Mouse (Mus musculus) liver, postnatal 0 days (tissue): ENCODE results near the gene Slc25a30. TPM values are rescaled to one million over a fixed set of nuclear protein-coding genes. Genes with fewer than 3 reads are reported as not detected.

Experiments used
- ATAC-seq: fragments of 200-750 bp; cut with Nextera tagmentation; 2 replicates; pipeline ENCODE4 v1.8.0; 2017; ENCODE audit warnings: mild to moderate bottlenecking, moderate library complexity
- DNase-seq: peaks from one replicate; pipeline ENCODE4 v3.0.0-alpha.2; 2016
- H3K27ac ChIP-seq: fragments of 300-500 bp; sonication (generic); 2 replicates; pipeline ENCODE4 v1.5.1; 2014; ENCODE audit warnings: antibody characterized with exemption, moderate library complexity, mild to moderate bottlenecking, low read depth
- H3K27me3 ChIP-seq: fragments of 300-500 bp; sonication (generic); 2 replicates; pipeline ENCODE4 v1.6.1; 2014; ENCODE audit warnings: low read length, control low read depth, mixed read lengths; ENCODE audit not compliant: insufficient read depth
- H3K36me3 ChIP-seq: fragments of 300-500 bp; sonication (generic); replicated peaks from 2 replicates; pipeline ENCODE4 v1.6.1; 2014; ENCODE audit warnings: mild to moderate bottlenecking, control low read depth, low read length, moderate library complexity, mixed read lengths; ENCODE audit not compliant: insufficient read depth
- H3K4me1 ChIP-seq: fragments of 300-500 bp; sonication (generic); 2 replicates; pipeline ENCODE4 v1.6.1; 2014; ENCODE audit warnings: antibody characterized with exemption, mild to moderate bottlenecking, control low read depth; ENCODE audit not compliant: insufficient read depth
- H3K4me2 ChIP-seq: fragments of 300-500 bp; sonication (generic); 2 replicates; pipeline ENCODE4 v1.6.1; 2014; ENCODE audit warnings: low read depth, mild to moderate bottlenecking, low read length, moderate library complexity, mixed read lengths
- H3K4me3 ChIP-seq: fragments of 300-500 bp; sonication (generic); 2 replicates; pipeline ENCODE4 v1.5.1; 2014; ENCODE audit warnings: low read depth, low read length
- H3K9ac ChIP-seq: fragments of 300-500 bp; sonication (generic); replicated peaks from 2 replicates; pipeline ENCODE4 v1.6.1; 2014; ENCODE audit warnings: mild to moderate bottlenecking, moderate library complexity
- H3K9me3 ChIP-seq: fragments of 300-500 bp; sonication (generic); 2 replicates; pipeline ENCODE4 v1.6.1; 2016; ENCODE audit warnings: mild to moderate bottlenecking, control low read depth, low read length, mixed read lengths
- CTCF ChIP-seq: sonication (generic); IDR thresholded peaks from 2 replicates; pipeline ENCODE4 v1.5.1; 2016; ENCODE audit warnings: antibody characterized with exemption, low read depth
- EP300 ChIP-seq: IDR thresholded peaks from 2 replicates; pipeline ENCODE4 v1.6.1; 2016; ENCODE audit warnings: antibody characterized with exemption, low read depth, mild to moderate bottlenecking
- WGBS: fragments of 180-500 bp; shearing (Covaris S2); extraction: QIAGEN DNeasy Blood & Tissue Kit; methylation state at CpG from one replicate; pipeline ENCODE4 v1.1.7; 2014; ENCODE audit not compliant: insufficient replicate concordance; 5-methylcytosine and 5-hydroxymethylcytosine counted together
- polyA plus RNA-seq: library from polyadenylated mRNA; unstranded; fragments of >200 nt; fragmentation: Nextera tagmentation; extraction: Ambion mirVana; gene quantifications from 2 replicates; pipeline ENCODE4 v1.2.1, GENCODE M21; 2015

The Slc25a30 gene
- polyA plus RNA-seq, 1 experiment from 2014 or later = 13.6 TPM

GRCm38 (mm10) chr14:75722816-75723215, 64.0 kb downstream of the Slc25a30 start:
- WGBS = 89% methylated on average over 2 of the region's 2 CpGs
- no peaks in the 10 kb centered on the region for H3K9me3 ChIP-seq
- no peak overlapping the region for H3K27ac ChIP-seq
- DNase-seq (no peak), ATAC-seq (no peak)
- H3K4me1 ChIP-seq = no peaks in the 10 kb centered on the region
- H3K27me3 ChIP-seq = no peaks in the 10 kb centered on the region
- peaks cover 68% of the 10 kb centered on the region for H3K36me3 ChIP-seq
- TF ChIP-seq EP300 = no peak
- TF ChIP-seq CTCF = no peak
- no peak overlapping the region for H3K4me3 ChIP-seq
- H3K4me2 ChIP-seq = no peak overlapping the region
- H3K9ac ChIP-seq = no peak overlapping the region

DNA sequence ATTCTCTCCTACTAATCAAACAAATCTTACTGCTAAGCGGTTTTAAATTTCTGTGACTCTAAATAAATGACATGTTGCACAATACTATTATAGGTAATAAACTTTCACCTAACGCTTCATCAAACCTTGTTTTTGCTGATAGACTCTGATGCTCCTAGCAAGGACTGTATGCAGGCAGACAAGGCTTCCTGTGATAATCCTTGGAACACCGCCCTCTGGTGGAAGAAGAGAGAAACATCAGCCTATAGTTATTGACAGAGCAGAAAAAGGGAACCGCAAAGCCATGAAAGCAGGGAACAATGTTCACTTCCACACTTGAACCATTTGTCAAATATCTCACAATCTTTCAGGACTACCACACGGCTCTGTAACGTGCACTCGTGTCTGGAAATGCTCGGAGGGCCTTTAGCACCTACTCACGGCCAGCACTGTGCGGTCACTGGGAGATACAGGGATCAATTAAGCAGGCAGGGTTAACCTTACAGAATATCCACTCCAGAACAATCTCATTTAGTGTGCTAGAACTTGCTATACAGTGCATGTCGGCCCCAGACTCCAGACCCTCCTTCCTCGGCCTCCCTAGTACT, 64.8 kb downstream of the Slc25a30 start:
- no peaks in the 10 kb centered on the region for H3K4me1 ChIP-seq
- no peaks in the 10 kb centered on the region for H3K9me3 ChIP-seq
- no peak overlapping the region for H3K4me2 ChIP-seq
- WGBS = 46% methylated on average over 12 of the region's 12 CpGs
- peaks cover 65% of the 10 kb centered on the region for H3K36me3 ChIP-seq
- ATAC-seq = peak; percentile 47
- H3K27me3 ChIP-seq = no peaks in the 10 kb centered on the region
- peak; percentile 40 for DNase-seq
- no peak overlapping the region for H3K9ac ChIP-seq
- TF ChIP-seq EP300 (no peak), CTCF (peak; percentile 91)
- H3K27ac ChIP-seq = no peak overlapping the region
- no peak overlapping the region for H3K4me3 ChIP-seq

- no peak overlapping the region for H3K27ac ChIP-seq
- H3K4me2 ChIP-seq = no peak overlapping the region
- no peaks in the 10 kb centered on the region for H3K27me3 ChIP-seq
- no peaks in the 10 kb centered on the region for H3K9me3 ChIP-seq
- ATAC-seq (no peak), DNase-seq (no peak)
- 94% methylated on average over 5 of the region's 5 CpGs for WGBS
- H3K36me3 ChIP-seq = peaks cover 79% of the 10 kb centered on the region
- H3K4me1 ChIP-seq = no peaks in the 10 kb centered on the region
- no peak for TF ChIP-seq CTCF
- TF ChIP-seq EP300 = no peak
- no peak overlapping the region for H3K9ac ChIP-seq
- H3K4me3 ChIP-seq = no peak overlapping the region
Measured at GRCm38 (mm10) chr14:75720121-75720520, 66.7 kb downstream of the Slc25a30 start.

- no peak overlapping the region for H3K27ac ChIP-seq
- H3K27me3 ChIP-seq = no peaks in the 10 kb centered on the region
- H3K4me1 ChIP-seq = no peaks in the 10 kb centered on the region
- WGBS = 92% methylated on average over 4 of the region's 4 CpGs
- H3K4me3 ChIP-seq = no peak overlapping the region
- no peaks in the 10 kb centered on the region for H3K9me3 ChIP-seq
- peaks cover 82% of the 10 kb centered on the region for H3K36me3 ChIP-seq
- DNase-seq (no peak), ATAC-seq (no peak)
- H3K9ac ChIP-seq = no peak overlapping the region
- no peak for TF ChIP-seq CTCF
- TF ChIP-seq EP300 = no peak
- no peak overlapping the region for H3K4me2 ChIP-seq
Measured at GRCm38 (mm10) chr14:75716410-75716809, 70.4 kb downstream of the Slc25a30 start.

GRCm38 (mm10) chr14:75713661-75714060, 73.2 kb downstream of the Slc25a30 start:
- TF ChIP-seq EP300 = no peak
- TF ChIP-seq CTCF = peak; percentile 37
- ATAC-seq = no peak

DNA sequence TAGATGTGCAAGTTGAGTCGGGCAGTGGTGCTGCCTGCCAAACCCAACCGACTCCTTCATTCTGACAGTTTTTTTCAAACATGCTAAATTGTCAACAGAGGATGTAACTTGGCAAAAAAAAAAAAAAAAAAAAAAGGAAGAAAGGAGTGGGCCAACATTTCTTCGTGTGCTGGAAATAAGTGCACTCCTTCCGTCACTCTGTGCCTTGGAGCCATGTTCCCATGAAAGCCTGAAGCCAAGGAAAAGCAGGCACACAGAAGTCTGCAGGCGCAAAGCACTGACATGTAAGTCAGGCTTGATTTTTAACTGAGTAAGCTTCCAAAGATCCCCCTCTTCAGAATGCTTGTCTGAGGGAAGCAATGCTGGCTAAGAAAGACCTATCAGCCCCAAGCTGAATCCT, 74.2 kb downstream of the Slc25a30 start:
- Histone ChIP-seq H3K4me1 (no peaks in the 10 kb centered on the region), H3K4me2 (no peak overlapping the region), H3K9me3 (no peaks in the 10 kb centered on the region), H3K27me3 (no peaks in the 10 kb centered on the region), H3K4me3 (no peak overlapping the region), H3K9ac (no peak overlapping the region), H3K27ac (no peak overlapping the region), H3K36me3 (peaks cover 76% of the 10 kb centered on the region)
- no peak for ATAC-seq
- 85% methylated on average over 5 of the region's 5 CpGs for WGBS
- TF ChIP-seq CTCF (no peak), EP300 (no peak)
- DNase-seq = no peak

More at GRCm38 (mm10) chr14:75713661-75714060, 73.2 kb downstream of the Slc25a30 start:
- no peak for DNase-seq
- H3K27me3 ChIP-seq = no peaks in the 10 kb centered on the region
- no peak overlapping the region for H3K4me3 ChIP-seq
- peaks cover 77% of the 10 kb centered on the region for H3K36me3 ChIP-seq
- H3K4me2 ChIP-seq = no peak overlapping the region
- H3K4me1 ChIP-seq = no peaks in the 10 kb centered on the region
- H3K27ac ChIP-seq = no peak overlapping the region
- H3K9ac ChIP-seq = no peak overlapping the region
- H3K9me3 ChIP-seq = no peaks in the 10 kb centered on the region
- WGBS = 84% methylated on average over 4 of the region's 4 CpGs

GRCm38 (mm10) chr14:75711731-75712130, 75.1 kb downstream of the Slc25a30 start:
- TF ChIP-seq EP300 (no peak), CTCF (no peak)
- WGBS = 88% methylated on average over 3 of the region's 3 CpGs
- no peak overlapping the region for H3K4me2 ChIP-seq
- no peak overlapping the region for H3K9ac ChIP-seq
- H3K9me3 ChIP-seq = no peaks in the 10 kb centered on the region
- H3K27me3 ChIP-seq = no peaks in the 10 kb centered on the region
- H3K4me1 ChIP-seq = no peaks in the 10 kb centered on the region
- H3K4me3 ChIP-seq = no peak overlapping the region
- ATAC-seq (no peak), DNase-seq (no peak)
- peaks cover 78% of the 10 kb centered on the region for H3K36me3 ChIP-seq
- no peak overlapping the region for H3K27ac ChIP-seq

Other genes starting within 250 kb of the Slc25a30 start
- gene Spert, start 193.9 kb downstream of the Slc25a30 start, polyA plus RNA-seq = not detected in 2 replicates
- not detected in 2 replicates for gene Erich6b, start 144.8 kb downstream of the Slc25a30 start, polyA plus RNA-seq
- 4.5 and 4.7 TPM in 2 replicates for gene Cog3, start 32.5 kb downstream of the Slc25a30 start, polyA plus RNA-seq
- 874 and 942 TPM in 2 replicates for gene Tpt1, start 58.1 kb upstream of the Slc25a30 start, polyA plus RNA-seq
- 0.06 and 0.18 TPM in 2 replicates for gene Kctd4, start 168.0 kb upstream of the Slc25a30 start, polyA plus RNA-seq
- gene Gtf2f2, start 223.8 kb upstream of the Slc25a30 start, polyA plus RNA-seq = 15.1 and 16.1 TPM in 2 replicates